Mouse (Mus musculus) liver, embryonic 14.5 days (tissue): Measurements from ENCODE around the gene Aox3.

Experiments used
- CTCF ChIP-seq: IDR thresholded peaks from 2 replicates; pipeline ENCODE4 v1.5.1; 2016; ENCODE audit warnings: antibody characterized with exemption, low read depth, control low read depth
- EP300 ChIP-seq: IDR thresholded peaks from 2 replicates; pipeline ENCODE4 v1.6.1; 2016; ENCODE audit warnings: antibody characterized with exemption, low read depth

GRCm38 (mm10) chr1:58244487-58244886, 131.6 kb downstream of the Aox3 start:
- TF ChIP-seq CTCF (no peak), EP300 (no peak)
